Mouse (Mus musculus) gastrocnemius, postnatal 4 days (tissue): Measurements from ENCODE around the gene Itgb5. TPM values are rescaled to one million over a fixed set of nuclear protein-coding genes. Genes with fewer than 3 reads are reported as not detected.
A peak's percentile ranks its signal among the peaks of the same experiment; 100 is the strongest.

Experiments used
- DNase-seq, 2 experiments: peaks; one replicate each; pipeline ENCODE4 v3.0.0; 2021 to 2022; ENCODE audit warnings: low spot score in 2 of 2, mixed read lengths in 2 of 2
- long read RNA-seq, 2 experiments: library from polyadenylated mRNA; stranded (forward); transcript quantifications; one replicate each; pipeline ENCODE4 v2.0.0; 2021
- total RNA-seq, 2 experiments: library from RNA; stranded (reverse); gene quantifications; 2 replicates each; pipeline ENCODE4 v1.2.3; 2021

The Itgb5 gene
- total RNA-seq = 10 to 100 TPM; 50.2 to 56.0 TPM
- long read RNA-seq, experiment 1, transcript Itgb5-202 (15 exons, 3,282 nt) = major isoform, 56 of 72 reads
- long read RNA-seq, experiment 1, partial matches to known transcripts = 10 of 72 reads
- long read RNA-seq, experiment 1, other reads (novel, unspliced or antisense) = 3 of 72 reads
- long read RNA-seq, experiment 2, transcript Itgb5-202 (15 exons, 3,282 nt) = major isoform, 57 of 73 reads
- long read RNA-seq, experiment 2, partial matches to known transcripts = 6 of 73 reads
- long read RNA-seq, experiment 2, other reads (novel, unspliced or antisense) = 6 of 73 reads

DNA sequence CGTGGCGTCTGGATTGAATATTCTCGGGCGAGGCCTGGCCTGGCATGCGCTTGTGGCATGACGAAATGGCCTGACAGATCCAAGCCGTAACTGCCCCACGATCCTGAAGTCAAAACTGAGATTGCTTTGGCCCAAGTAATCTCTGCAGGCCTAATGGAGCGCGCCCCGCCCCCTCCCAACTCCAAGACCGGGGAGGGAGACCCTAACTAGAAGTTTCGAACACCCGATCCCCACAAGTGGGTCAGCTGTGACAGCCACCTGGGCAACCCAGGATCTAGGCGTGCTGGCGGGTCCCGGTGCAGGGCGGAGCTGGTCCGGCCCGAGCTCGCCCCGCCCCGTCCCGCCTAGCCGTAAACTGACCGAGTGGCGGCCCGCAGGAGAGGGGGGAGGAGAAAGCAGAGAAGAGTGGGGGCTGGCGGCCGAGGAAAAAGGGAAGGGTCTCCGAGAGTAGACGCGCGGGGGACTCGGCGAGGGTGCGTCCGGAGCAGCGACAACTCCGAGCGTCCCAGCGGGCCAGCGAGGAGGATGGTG is at the start of gene Itgb5:
Itgb5 (plus strand) TSS at position 365 of the 531 bp plus-strand sequence.
- peak; percentile 64 to 79 for DNase-seq

DNA sequence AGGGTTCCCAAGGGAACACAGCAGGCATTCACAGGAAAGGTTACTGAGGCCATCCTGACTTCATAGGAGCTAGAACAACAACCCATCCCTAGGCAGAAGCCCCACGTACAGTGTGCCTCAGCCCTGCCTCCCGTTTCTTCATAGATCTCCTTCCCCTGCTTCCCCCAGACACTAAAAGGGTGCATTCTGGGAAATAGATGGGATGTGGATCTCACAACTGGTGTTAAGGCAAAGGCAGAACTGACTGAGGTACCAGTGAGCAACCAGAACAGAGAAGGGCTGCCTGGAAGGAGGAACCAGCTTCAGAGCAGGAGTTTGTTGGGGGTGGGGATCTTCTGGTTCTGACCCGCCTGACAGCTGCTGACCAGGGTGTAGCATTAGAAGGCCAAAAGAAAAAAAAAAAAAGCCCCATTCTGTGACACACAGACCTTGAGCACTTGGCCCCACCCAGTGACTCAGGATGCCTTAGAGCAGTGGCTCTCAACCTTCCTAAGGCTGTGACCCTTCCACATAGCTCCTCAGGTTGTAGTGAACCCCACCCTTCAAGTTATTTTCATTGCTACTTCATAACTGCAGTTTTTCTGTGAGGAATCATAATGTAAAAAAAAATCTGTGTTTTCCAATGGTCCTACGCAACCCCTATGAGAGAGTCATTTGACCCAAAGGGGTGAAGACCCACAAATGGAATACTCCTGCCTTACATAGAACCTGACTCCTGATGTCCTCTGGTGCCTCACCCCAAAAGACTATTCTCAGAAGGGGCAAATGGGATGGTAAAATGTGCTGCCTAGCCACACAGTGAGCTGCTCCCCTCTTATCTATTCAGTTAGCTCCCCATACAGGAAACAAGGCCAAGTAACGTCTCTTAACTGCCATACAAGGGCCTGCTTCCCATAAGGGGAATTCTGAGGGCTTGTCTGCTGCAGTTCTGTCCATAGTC is 47.4 kb upstream of the Itgb5 start:
- no peak for DNase-seq

DNA sequence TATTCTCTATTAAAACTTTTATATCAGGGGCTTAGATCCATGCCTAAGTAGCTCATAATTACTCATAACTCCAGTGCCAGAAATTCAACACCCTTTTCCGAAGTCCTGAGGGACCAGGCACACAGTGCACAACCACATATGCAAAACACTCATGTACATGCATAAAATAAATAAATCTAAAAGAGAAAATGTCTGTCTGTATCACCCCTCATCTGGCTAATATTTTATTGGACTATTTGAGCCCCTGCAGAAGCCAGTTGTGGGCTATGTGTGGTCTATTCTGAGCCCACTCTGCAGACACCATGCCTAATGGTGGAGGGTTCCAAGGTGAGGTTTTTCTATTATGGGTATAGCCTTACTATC is 46.8 kb upstream of the Itgb5 start:
- no peak for DNase-seq

DNA sequence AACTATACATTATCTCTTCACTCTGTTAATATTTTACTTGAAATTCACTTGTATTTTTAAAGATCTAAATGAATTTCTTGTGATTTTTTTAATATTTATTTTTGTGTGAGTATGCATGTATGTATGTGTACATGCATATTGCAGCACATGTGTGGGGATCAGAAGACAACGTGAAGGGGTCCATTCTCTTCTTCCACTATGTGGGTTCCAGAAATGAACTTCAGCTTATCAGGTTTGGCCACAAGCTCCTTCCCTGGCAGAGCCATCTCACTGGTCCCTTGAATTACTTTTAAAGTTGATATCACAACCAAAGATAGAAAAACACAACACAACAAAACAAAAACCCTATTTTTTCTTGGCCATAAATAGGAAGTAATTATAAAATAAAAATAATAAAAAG is 44.9 kb upstream of the Itgb5 start:
- DNase-seq = no peak

DNA sequence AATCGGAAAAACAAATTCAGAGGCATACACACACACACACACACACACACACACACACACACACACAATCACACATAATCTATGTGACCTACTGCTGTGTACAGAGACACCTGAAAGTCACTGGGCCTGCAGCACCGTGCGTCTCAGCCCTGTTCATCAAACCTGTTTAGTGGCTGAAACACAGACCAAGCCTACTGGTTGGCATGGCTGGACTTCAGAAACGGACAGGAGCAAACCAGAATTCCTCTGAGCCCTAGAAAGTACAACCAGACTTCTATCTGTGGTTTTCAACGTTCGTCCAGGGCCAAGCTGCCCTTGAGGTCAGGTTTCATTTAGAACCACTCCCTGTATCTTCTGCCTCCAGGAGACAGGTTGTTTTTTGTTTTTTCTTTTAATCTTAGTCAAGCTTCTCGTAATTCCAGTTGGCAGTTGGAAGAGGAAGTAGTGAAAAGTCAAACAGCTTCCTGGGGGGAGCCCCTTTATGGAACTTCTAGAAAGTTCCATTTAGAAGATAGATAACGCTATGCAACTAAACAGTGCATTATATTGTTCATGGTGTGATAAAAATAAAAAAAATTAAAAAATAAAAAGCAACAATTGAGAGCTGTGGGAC is 44.3 kb upstream of the Itgb5 start:
- DNase-seq = no peak

DNA sequence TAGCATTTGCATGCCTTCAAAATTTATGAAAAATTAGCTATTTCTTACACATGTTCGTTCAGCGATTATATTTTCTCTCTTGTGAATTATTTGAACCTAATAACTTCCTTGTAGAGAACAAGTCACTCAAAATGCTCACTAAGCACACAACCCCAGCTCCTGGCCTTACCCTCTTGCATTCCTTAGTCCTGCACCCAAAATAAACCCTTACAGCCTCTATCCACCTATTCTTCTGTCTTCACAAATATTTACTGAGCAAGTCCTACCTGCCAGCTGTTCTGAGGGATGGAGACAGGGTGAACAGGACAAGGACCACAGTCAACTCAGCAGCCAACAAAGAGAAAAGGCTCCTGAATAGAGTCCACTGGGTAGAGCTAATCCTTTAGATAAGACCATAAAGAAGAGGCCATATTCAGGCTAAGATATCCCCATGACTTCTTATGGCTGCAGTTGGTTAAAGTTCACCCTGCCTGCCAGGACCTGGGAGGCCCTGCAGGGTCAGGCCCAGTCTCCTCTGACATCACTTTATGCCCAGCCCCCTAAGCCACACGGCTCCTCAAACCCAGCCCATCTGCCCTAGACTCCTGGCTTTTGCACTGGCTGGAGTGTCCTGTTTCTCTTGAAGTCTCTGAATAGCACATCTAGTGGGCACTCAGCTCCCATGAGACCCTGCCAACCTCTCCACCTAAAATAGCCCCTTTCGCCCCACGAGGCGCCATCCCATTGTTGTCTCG is 42.6 kb upstream of the Itgb5 start:
- no peak for DNase-seq

DNA sequence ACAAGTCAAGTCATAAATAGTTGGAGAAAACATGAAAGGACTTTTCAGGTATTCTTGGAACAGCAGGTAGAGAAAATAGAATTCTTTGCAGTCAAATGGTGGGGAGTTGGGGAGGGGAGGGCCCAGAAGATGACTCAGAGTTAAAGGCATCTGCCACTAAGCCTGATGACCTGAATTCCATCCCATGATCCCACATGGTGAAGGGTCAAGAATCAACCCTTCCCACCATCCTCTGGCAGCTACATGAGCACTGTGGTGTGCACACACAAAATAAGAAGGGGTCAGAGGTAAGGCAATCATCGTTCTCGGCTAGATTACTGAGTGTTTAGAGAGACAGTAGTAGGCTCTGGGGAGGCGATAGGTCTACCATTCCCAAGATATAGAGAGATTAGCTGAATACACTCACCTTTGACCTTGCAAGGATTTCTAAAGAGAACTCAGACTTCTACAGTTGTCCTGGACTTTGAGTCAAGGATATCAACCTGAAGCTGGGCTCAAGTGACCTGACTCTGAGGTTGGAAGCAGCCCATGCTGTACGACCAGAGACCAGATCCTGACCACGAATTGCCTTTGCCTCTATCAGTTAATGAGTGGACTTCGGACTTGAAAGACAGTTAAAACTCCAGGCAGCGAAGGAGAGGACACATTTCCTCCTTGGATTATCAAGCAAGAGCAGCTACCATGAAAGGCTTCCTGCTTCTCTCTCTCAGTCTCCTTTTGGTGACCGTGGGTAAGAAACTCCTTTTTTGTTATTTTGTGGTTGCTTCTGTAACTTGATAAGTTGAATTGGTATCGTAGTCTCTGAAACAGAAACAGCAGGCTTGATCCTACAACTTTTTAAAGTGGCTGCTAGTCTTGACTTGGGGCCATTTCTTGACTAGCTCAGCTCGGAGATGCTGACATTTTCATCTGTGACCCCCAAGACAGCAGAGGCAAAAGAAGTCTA is 35.3 kb upstream of the Itgb5 start, which contains the start of gene Muc13:
Muc13 (plus strand) TSS at position 192 of the 946 bp plus-strand sequence.
- DNase-seq = no peak

- no peak for DNase-seq
These were observed 34.4 kb upstream of the Itgb5 start for GRCm38 (mm10) chr16:33795106-33795505.

GRCm38 (mm10) chr16:33795887-33796286 is 33.6 kb upstream of the Itgb5 start:
- DNase-seq = no peak

- DNase-seq = no peak
These were observed 32.7 kb upstream of the Itgb5 start for GRCm38 (mm10) chr16:33796756-33797155.

DNA sequence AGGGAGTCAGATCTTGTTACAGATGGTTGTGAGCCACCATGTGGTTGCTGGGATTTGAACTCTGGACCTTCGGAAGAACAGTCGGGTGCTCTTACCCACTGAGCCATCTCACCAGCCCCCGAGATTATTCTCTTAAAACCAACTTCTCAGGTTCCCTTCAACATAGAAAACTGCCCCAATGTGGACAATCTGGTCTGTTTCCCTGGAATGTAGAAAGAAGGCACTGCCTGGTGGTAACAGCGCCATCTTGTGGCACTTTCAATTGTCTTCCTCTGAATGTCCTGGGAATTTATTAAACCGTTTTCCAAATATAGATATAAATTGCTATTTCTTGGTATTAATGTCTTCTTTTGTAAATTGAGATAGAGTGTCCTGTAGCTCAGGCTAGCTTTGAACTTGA is 31.6 kb upstream of the Itgb5 start:
- DNase-seq = peak in 1 of 2 experiments; percentile 56

DNA sequence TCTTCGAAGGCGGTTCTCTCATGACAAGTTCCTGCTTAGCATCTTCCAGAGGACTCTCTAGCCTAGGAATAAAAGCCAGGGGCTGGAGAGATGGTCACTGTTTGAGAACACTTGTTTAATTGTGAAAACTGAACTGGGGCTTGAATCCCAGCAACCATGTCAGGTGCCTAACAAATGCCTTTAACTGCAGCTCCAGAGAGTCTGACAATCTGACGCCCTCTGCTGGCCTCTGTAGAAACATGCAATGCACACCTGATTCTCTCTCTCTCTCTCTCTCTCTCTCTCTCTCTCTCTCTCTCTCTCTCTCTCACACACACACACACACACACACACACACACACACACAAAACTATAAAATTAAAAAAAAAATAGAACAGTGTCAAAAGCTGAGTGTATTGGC is 19.5 kb upstream of the Itgb5 start:
- DNase-seq = no peak

GRCm38 (mm10) chr16:33818413-33819165 is 10.9 kb upstream of the Itgb5 start:
- DNase-seq = no peak

- peak; percentile 73 to 85 for DNase-seq
These were observed 8.9 kb upstream of the Itgb5 start for GRCm38 (mm10) chr16:33820269-33821178.

GRCm38 (mm10) chr16:33824603-33825002 is 4.9 kb upstream of the Itgb5 start:
- no peak for DNase-seq

DNA sequence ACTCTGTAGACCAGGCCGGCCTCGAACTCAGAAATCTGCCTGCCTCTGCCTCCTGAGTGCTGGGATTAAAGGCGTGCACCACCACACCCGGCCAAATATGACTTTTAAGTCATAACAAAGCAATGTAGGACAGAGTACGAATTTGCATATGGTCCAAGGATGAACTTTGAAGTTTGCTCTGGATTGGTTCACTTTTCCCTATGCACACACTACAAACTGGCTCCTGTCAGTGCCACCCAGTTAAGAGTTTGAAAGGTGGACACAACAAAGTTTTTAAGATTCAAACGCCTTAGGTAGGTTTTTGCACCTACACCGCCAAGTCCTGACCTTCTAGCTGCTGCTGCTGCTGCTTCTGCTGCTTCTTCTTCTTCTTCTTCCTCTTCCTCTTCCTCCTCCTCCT is 969 bp upstream of the Itgb5 start:
- DNase-seq = no peak

- peak; percentile 36 to 58 for DNase-seq
These were observed 512 bp downstream of the Itgb5 start for GRCm38 (mm10) chr16:33829842-33830511.
